Mouse (Mus musculus) small intestine, adult 2 months (tissue): ENCODE measurements around the gene D230025D16Rik. TPM values are rescaled to one million over a fixed set of nuclear protein-coding genes. Genes with fewer than 3 reads are reported as not detected.
A peak's percentile ranks its signal among the peaks of the same experiment; 100 is the strongest.

Experiments used
- H3K27ac ChIP-seq: fragments of 200-500 bp; 2 replicates; pipeline ENCODE4 v1.5.1; 2012; ENCODE audit warnings: low read depth, low read length, control low read depth, inconsistent platforms; ENCODE audit not compliant: insufficient read depth
- H3K27me3 ChIP-seq: fragments of 200-500 bp; 2 replicates; pipeline ENCODE4 v1.6.1; 2012; ENCODE audit warnings: mild to moderate bottlenecking, moderate library complexity, low read length, inconsistent platforms; ENCODE audit not compliant: control insufficient read depth, insufficient read depth
- H3K36me3 ChIP-seq: fragments of 200-500 bp; 2 replicates; pipeline ENCODE4 v1.6.1; 2012; ENCODE audit warnings: mild to moderate bottlenecking, low read length, control low read depth, inconsistent platforms; ENCODE audit not compliant: control insufficient read depth, insufficient read depth
- H3K4me1 ChIP-seq: fragments of 200-500 bp; 2 replicates; pipeline ENCODE4 v1.6.1; 2012; ENCODE audit warnings: low read length, inconsistent platforms, mixed read lengths; ENCODE audit not compliant: control insufficient read depth, insufficient read depth, insufficient read length
- H3K4me3 ChIP-seq: fragments of 200-500 bp; 2 replicates; pipeline ENCODE4 v1.5.1; 2012; ENCODE audit warnings: low read depth, mild to moderate bottlenecking, control low read depth, inconsistent platforms, low read length, moderate library complexity
- CTCF ChIP-seq: fragments of 200-500 bp; IDR thresholded peaks from 2 replicates; pipeline ENCODE4 v1.5.1; 2012; ENCODE audit warnings: low read depth, mild to moderate bottlenecking, control low read depth, inconsistent platforms, low read length, moderate library complexity, mixed read lengths; ENCODE audit not compliant: insufficient replicate concordance, insufficient read length; ENCODE audit errors: extremely low read depth
- POLR2A ChIP-seq: fragments of 200-500 bp; IDR thresholded peaks from 2 replicates; pipeline ENCODE4 v1.6.1; 2012; ENCODE audit warnings: low read depth, mild to moderate bottlenecking, control low read depth, inconsistent platforms, low read length, moderate library complexity
- WGBS: fragments of 180-500 bp; shearing (Covaris S2); methylation state at CpG from one replicate; pipeline ENCODE4 v1.1.7; 2018; 5-methylcytosine and 5-hydroxymethylcytosine counted together
- polyA plus RNA-seq: library from polyadenylated mRNA; depleted of rRNA; stranded (reverse); fragments of >200 nt; gene quantifications from 2 replicates; pipeline ENCODE4 v1.2.3, GENCODE M21; 2012; rRNA removed

The D230025D16Rik gene
- polyA plus RNA-seq, 1 experiment, result 9.4 TPM

DNA sequence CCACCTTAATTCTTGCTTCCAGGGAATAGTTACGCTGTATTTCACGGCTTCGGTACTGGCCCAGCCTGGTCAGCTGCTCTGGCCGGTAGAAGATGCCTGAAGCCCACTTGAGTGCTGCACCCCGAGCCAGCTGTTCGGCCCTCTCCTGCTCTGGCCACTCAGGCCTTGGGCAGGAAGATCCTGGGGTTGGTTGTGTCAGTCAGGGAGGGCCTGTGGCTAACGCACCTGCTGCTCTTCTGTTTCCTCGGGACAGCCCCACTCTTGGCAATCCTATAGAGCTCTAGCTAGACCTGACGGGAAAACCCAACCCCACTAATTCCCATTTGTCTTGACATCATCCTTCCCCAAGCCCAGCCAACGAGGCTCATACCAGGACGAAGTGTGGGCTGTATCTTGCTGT lies 70.3 kb downstream of the D230025D16Rik start:
- no peaks in the 10 kb centered on the region; the same call in 1 of the 2 replicates for H3K27me3 ChIP-seq
- H3K27ac ChIP-seq, result no peak overlapping the region
- H3K4me1 ChIP-seq, result peaks cover 18% of the 10 kb centered on the region
- TF ChIP-seq POLR2A (no peak), CTCF (no peak)
- H3K4me3 ChIP-seq, result peak overlapping the region; percentile 20
- WGBS, result 71% methylated on average over 11 of the region's 11 CpGs
- peaks cover 6% of the 10 kb centered on the region for H3K36me3 ChIP-seq

DNA sequence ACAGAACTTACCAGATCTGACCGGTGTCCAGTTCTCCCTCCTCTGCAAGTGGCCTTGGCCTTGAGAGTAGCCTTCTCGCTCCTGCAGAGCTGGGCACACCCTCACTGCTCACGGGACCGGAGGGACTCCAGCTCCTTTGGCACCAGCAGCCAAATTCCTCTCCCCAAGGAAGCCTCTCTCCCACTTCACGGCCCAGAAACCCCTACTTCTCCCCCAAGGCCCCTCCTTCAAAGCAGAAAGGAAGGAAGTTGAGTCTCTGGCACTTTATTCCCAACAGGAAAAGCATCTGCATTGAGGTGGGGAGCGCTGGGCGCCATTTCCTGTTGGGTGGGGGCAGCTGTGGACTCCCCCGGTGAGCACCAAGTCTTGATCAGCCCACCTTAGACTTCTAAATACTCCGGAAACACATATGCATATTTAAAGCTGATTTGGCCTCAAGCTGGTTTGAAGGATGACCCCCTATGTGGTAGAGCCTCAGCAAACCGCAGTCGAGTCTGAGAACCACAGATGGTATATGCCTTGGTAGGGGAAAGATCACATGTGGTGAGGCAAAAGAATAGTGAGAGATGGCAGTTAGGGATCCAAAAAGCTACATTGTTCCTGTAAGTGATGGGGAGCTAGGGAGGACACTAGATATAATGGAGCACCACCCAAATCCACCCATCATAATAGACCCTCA lies 71.1 kb downstream of the D230025D16Rik start, which contains the start of gene Exoc3l:
Gene Exoc3l (minus strand): TSS at position 207 of the 679 bp plus-strand sequence.
- no peak within 1 kb of the TSS for H3K27ac ChIP-seq
- 65% methylated on average over 11 of the region's 11 CpGs for WGBS

DNA sequence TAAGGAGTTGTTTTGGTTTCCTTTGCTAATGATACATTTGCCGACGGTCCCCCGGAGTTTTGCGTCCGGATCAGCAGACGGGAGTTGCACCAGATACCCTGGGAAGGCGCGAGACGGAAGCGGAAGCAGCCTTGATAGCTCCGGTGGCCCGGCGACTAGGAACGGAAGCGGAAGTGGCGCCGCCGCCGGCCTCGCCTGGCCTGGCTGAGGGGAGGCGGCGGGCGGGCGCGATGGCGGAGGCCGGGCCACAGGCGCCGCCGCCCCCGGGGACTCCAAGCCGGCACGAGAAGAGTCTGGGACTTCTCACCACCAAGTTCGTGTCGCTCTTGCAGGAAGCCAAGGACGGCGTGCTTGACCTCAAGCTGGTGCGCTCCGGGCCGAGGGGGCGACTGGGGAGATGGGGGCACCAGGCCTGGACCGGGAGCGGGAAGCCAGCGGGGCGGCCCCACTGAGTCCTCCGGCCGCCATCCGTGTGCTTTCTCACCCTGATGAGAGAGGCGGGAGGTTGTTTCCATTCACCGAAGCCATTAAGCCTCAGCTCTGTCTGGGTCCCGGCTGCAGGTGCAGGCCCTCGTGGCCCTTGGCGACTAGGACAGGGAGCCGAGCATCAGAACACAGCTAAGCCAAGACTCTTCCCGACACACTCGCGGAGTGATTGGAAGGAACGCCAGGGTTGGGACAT lies 72.7 kb downstream of the D230025D16Rik start, which contains the start of gene E2f4:
Gene E2f4 (plus strand): TSS at position 153 of the 682 bp plus-strand sequence.
- Histone ChIP-seq H3K27ac (peak within 1 kb of the TSS; percentile 28; the same call in 1 of the 2 replicates), H3K4me1 (peaks cover 12% of the 10 kb centered on the region), H3K27me3 (no peaks in the 10 kb centered on the region), H3K4me3 (peak within 1 kb of the TSS; percentile 94), H3K36me3 (peaks cover 24% of the 10 kb centered on the region)
- WGBS, result under 1% methylated on average over 58 of the region's 58 CpGs
- TF ChIP-seq CTCF, result no peak
- peak; percentile 87 for TF ChIP-seq POLR2A

More for the DNA sequence above, 71.1 kb downstream of the D230025D16Rik start, which contains the start of gene Exoc3l:
- Histone ChIP-seq H3K36me3 (peaks cover 12% of the 10 kb centered on the region), H3K4me1 (peaks cover 12% of the 10 kb centered on the region), H3K27me3 (no peaks in the 10 kb centered on the region), H3K4me3 (peak within 1 kb of the TSS; percentile 20)
- TF ChIP-seq CTCF (no peak), POLR2A (no peak)

DNA sequence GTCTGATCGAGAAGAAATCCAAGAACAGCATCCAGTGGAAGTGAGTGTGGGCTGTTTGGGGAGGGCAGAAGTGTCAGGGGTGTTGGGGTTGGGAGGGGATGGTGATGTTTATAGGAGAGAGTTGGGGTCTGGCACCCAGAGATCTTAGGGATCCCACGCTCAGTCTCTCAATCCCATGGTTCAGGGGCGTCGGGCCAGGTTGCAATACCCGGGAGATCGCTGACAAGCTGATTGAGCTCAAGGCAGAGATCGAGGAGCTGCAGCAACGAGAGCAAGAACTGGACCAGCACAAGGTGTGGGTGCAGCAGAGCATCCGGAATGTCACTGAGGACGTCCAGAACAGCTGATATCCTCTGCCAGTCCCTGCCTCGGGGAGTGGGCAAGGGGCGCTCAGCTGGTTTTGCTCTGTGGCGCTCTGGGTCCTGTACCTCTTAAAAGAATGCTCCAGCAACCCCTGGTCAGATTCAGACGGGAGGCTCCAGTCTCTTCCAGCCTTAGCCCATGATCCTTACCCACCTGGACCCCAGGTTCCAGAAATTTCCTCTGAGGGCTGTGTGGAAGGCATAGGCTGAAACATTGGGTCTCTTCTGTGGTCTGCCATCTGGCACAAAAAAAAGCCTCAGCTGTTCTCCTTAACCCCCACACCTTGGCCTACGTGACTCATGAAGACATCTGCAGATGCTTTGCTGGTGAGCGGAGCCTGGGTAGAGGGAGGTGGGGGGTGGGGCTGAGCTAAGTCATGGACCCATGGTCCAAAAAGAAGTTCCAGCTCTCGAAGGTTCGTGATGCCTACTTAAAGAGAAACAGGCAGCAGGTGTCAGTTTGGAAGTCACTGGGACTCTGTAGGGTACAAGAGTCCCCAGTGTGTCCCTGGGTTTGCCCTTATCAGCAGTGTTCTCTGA lies 73.7 kb downstream of the D230025D16Rik start:
- H3K4me3 ChIP-seq, result peak overlapping the region; percentile 94
- H3K27me3 ChIP-seq, result no peaks in the 10 kb centered on the region
- H3K27ac ChIP-seq, result no peak overlapping the region
- WGBS, result 25% methylated on average over 18 of the region's 18 CpGs
- TF ChIP-seq POLR2A (no peak), CTCF (no peak)
- peaks cover 12% of the 10 kb centered on the region for H3K4me1 ChIP-seq
- peaks cover 32% of the 10 kb centered on the region for H3K36me3 ChIP-seq

DNA sequence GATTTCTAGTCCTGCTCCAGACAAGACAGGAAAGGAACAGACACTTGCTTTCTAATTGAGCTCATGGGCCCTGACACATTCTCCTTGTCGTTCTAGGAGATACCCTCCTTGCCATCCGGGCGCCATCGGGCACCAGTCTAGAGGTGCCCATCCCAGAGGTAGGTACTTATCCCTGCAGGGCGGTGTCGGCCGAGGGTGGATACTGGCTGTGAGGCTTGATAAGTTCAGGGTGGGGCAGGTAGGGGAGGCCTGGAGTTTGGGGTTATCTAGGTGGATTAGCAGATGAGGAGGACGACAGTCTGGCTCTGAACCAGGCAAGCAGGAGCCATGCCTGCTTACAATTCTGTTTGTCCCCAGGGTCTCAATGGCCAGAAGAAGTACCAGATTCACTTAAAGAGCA lies 75.0 kb downstream of the D230025D16Rik start:
- Histone ChIP-seq H3K27ac (no peak overlapping the region), H3K36me3 (peaks cover 43% of the 10 kb centered on the region), H3K27me3 (no peaks in the 10 kb centered on the region), H3K4me1 (peaks cover 17% of the 10 kb centered on the region), H3K4me3 (no peak overlapping the region)
- TF ChIP-seq CTCF (no peak), POLR2A (no peak)
- WGBS, result 59% methylated on average over 8 of the region's 8 CpGs

Other genes starting within 250 kb of the D230025D16Rik start
- 0.24 and 0.43 TPM in 2 replicates for gene Ces2h, start 224.3 kb upstream of the D230025D16Rik start, polyA plus RNA-seq
- gene Ces3a, start 176.5 kb upstream of the D230025D16Rik start, polyA plus RNA-seq, result 0.22 and 1.3 TPM in 2 replicates
- 0.18 TPM in 1 of 2 replicates, not detected in the other for gene Ces3b, start 141.4 kb upstream of the D230025D16Rik start, polyA plus RNA-seq
- gene Ces4a, start 93.3 kb upstream of the D230025D16Rik start, polyA plus RNA-seq, result not detected in 2 replicates
- 2.3 and 2.9 TPM in 2 replicates for gene Cbfb, start 54.5 kb upstream of the D230025D16Rik start, polyA plus RNA-seq
- 8.6 and 13.8 TPM in 2 replicates for gene B3gnt9, start 30.0 kb downstream of the D230025D16Rik start, polyA plus RNA-seq
- gene Tradd, start 39.5 kb downstream of the D230025D16Rik start, polyA plus RNA-seq, result 62.7 and 112 TPM in 2 replicates
- 12.4 and 34.9 TPM in 2 replicates for gene Fbxl8, start 39.5 kb downstream of the D230025D16Rik start, polyA plus RNA-seq
- 1.2 and 1.3 TPM in 2 replicates for gene Hsf4, start 44.7 kb downstream of the D230025D16Rik start, polyA plus RNA-seq
- 0.52 and 1.1 TPM in 2 replicates for gene Nol3, start 51.0 kb downstream of the D230025D16Rik start, polyA plus RNA-seq
- gene 4931428F04Rik, start 64.7 kb downstream of the D230025D16Rik start, polyA plus RNA-seq, result 1.6 and 2.6 TPM in 2 replicates
- gene Exoc3l, start 71.0 kb downstream of the D230025D16Rik start, polyA plus RNA-seq, result 2.1 and 3.1 TPM in 2 replicates
- gene E2f4, start 72.5 kb downstream of the D230025D16Rik start, polyA plus RNA-seq, result 81.4 and 152 TPM in 2 replicates
- gene Elmo3, start 80.5 kb downstream of the D230025D16Rik start, polyA plus RNA-seq, result 39.6 and 107 TPM in 2 replicates
- 2.7 and 6.9 TPM in 2 replicates for gene Lrrc29, start 101.1 kb downstream of the D230025D16Rik start, polyA plus RNA-seq
- 77.5 and 105 TPM in 2 replicates for gene Tmem208, start 101.2 kb downstream of the D230025D16Rik start, polyA plus RNA-seq
- 15.4 and 19.6 TPM in 2 replicates for gene Fhod1, start 122.8 kb downstream of the D230025D16Rik start, polyA plus RNA-seq
- 1.4 and 3.1 TPM in 2 replicates for gene Slc9a5, start 123.7 kb downstream of the D230025D16Rik start, polyA plus RNA-seq
- gene Plekhg4, start 148.1 kb downstream of the D230025D16Rik start, polyA plus RNA-seq, result 0.14 and 0.41 TPM in 2 replicates
- gene Kctd19, start 188.4 kb downstream of the D230025D16Rik start, polyA plus RNA-seq, result not detected in 2 replicates
- 0.06 TPM in 1 of 2 replicates, not detected in the other for gene Lrrc36, start 188.4 kb downstream of the D230025D16Rik start, polyA plus RNA-seq
- 36.9 and 60.5 TPM in 2 replicates for gene Tppp3, start 246.4 kb downstream of the D230025D16Rik start, polyA plus RNA-seq